Mouse (Mus musculus) gastrocnemius, postnatal 10 days (tissue): Measurements from ENCODE around the gene Rps10. TPM values are rescaled to one million over a fixed set of nuclear protein-coding genes. Genes with fewer than 3 reads are reported as not detected.
A peak's percentile ranks its signal among the peaks of the same experiment; 100 is the strongest.

Experiments used
- DNase-seq: peaks from one replicate; pipeline ENCODE4 v3.0.0; 2021; ENCODE audit warnings: mixed read lengths
- long read RNA-seq, 2 experiments: library from polyadenylated mRNA; stranded (forward); transcript quantifications; one replicate each; pipeline ENCODE4 v2.0.0; 2021
- total RNA-seq, 2 experiments: library from RNA; stranded (reverse); gene quantifications; 2 replicates each; pipeline ENCODE4 v1.2.3; 2021

Gene Rps10
- 100 to 1,000 TPM; 708 to 712 TPM for total RNA-seq
- long read RNA-seq, experiment 1, transcript Rps10-203 (6 exons, 887 nt): major isoform, 62 of 69 reads
- long read RNA-seq, experiment 1, partial matches to known transcripts: 2 of 69 reads
- long read RNA-seq, experiment 1, other reads (novel, unspliced or antisense): 1 of 69 reads
- long read RNA-seq, experiment 2, transcript Rps10-203 (6 exons, 887 nt): major isoform, 63 of 70 reads
- long read RNA-seq, experiment 2, partial matches to known transcripts: 1 of 70 reads
- long read RNA-seq, experiment 2, other reads (novel, unspliced or antisense): 2 of 70 reads

DNA sequence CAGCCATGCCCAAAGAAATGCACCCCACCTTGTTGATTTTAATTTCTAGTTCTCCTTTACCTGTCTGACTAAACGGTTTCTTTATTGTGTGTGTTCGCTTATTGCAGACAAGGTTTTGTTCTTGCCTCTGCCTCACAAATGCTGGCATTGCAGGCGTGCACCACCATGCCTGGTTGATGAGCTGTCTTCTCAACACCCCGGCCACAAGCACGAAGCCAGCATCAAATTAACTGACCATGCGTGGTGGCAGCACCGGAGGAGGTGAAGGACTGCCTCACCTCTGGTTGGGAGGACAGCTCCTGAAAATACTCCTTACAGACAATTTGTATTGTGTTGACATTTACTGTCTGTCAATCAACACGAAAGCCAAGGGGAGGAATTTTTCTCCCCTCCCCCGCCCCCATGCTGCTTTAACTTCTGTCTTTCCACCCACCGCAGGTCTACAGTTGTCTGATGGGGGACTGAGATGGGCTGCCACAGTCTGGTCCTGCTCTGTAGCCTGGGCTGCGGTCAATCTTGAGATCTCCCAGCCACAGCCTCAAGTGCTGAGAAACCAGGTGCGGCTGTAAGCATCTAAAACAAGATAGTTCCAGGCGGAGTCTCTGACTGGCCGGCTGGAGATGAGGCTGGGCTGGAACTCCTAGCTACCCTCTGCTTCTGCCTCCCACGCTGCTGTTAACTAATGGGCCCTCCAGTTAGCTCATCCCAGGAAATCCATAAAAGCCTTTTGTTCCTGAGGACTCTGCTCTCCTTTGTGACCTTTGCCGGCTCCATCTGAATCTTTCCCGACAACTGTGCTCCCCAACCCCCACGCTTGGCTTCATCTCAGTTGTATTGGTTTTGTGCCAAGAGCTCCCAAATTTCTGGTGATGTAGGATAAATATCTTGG lies at the start of gene Rps10:
Gene Rps10 (minus strand): TSS at position 538 of the 889 bp plus-strand sequence.
- no peak for DNase-seq

DNA sequence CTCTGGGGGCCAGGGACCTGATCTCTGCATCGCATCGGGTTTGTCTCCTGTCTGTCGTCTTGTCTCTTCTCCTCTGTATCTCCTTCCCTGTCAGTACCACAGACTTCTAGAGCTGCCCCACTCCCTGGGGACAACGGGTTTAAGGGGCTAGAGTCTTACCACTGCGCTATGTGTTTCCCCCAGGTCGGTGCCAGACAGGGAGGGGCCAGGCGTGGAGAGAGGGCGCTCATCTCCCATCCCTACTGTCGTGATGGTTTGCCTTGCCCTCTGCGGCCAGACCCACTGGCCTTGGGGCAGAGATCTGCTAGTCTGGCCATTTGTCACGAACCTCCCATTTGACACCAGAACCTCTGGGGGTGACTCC lies 49.1 kb upstream of the Rps10 start:
- DNase-seq: no peak

DNA sequence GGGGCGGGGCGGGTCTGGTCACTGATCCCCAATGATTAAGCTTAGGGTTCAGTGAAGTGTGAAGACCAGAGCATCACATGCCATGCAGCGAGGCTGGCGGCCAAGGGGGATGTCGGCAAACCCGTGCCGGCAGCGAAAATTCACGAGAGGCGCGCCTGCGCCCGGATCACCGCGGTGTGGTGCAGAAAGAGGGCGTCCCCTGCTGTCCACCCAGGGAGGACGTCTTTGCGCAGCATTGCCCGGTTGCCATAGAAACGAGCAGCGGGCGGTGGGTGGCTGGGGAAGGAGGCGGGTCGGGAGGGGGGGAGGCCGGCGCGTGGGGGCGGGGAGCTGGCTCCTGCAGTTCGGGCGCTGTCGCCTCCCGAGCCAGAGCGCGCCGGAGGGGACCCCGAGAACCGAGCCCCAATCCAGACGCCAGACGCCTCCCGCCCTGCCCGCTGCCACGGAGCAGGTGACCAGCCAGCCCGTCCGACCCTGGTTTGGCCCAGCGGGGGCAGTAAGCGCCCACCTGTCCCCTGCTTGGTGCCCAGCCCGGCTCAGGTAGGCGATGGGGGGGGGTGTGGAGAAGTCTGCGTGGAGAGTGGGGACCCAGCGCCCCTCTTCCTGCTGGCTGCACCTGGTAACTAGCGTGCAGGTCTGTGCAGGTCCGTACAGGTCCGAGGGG lies 48.5 kb upstream of the Rps10 start:
- DNase-seq: peak; percentile 53

DNA sequence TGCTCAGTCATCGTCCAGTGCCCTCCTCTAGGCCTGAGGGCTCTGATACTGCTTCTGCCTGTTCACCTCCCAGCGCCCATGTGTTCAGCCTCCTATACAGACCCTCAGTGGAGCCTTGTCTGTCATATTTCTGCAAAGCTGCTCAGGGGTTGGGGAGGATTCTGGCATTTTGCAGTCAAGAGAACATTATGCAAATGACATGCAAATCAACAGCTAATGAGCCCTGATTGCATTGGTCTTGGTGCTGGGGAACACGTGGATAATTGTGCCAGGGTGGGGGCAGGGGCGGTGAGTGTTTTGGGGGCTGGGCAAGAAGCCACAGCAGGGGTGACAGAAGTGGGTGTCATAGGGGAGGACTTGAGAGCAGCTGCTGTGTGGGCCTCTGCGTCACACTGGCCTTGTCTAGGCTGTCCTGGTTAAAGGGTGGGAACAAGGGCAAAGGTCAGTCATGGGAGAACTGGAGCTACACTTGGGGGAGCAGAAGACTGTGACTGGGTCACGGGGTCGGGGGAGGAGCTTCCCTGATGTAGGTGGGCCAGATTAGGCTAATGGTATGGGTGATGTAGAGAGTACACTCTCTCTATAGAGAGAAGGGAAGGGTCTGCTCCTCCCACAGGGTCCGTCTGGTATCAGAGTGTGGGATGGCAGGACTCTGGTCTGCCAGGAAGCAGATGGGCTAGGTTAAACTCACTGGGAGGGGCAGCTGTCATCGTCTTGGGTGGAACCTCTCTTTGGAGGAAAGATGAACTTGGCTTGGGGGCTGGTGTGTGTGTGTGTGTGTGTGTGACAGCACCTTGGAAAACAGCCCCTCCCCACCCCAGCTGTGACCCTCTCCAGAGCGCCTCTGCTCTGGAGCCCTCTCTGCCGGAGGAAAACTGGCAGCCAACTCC lies 42.7 kb upstream of the Rps10 start:
- no peak for DNase-seq

DNA sequence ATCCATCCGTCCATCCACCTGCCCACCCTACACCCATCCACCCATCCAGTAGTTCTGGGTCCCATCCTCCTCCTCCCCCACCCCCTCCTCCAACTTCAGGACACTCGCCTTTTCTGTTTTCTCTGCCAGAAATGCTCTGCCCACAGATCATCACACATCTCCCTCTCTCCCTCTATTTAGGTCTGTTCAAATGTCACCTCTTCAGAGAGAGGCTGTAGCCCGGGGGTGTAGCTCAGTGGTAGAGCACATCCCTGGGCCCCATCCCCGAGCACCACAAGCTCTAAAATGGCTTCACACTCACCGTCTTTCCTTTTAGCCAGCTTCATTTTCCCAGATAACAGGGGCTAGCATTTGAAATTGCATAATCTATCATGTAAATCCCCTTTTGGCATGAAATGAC lies 41.3 kb upstream of the Rps10 start:
- no peak for DNase-seq

DNA sequence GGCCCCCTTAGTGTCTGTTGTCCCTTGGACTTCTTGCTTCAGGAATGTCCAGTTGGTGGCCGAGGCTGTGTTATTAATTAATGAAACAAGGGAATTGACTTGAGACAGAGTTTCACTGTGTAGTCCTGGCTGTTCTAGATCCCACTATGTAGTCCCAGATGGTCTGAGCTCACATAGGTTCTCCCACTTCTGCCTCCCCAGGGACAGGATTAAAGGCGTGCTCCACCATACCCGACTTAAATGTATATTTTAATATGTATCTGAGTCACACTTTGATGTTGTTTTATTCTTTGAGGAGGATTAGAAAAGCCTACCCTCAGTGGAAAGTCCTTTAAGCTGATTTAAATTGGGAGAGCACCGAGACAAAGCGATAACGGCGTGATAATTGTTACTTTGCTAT lies 39.8 kb upstream of the Rps10 start:
- DNase-seq: no peak

DNA sequence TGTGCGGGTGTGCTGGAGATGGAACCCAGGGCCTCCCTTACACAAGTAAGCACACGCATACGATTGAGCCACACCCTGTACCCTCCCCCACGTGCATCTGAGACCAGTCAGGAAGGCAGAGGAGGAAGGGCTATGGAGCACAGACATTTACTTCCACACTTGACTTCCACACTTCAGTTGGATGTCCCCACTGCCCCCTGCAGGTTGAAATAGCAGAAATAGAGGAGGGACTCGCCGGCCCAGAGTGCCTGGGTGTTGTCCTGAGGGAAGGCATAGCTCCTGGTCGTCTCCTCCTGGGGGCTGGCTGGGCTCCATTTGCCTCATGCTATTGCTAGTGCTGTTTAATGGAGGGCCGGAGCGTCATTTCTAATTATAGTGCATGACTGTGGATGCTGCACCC lies 39.0 kb upstream of the Rps10 start:
- DNase-seq: no peak

DNA sequence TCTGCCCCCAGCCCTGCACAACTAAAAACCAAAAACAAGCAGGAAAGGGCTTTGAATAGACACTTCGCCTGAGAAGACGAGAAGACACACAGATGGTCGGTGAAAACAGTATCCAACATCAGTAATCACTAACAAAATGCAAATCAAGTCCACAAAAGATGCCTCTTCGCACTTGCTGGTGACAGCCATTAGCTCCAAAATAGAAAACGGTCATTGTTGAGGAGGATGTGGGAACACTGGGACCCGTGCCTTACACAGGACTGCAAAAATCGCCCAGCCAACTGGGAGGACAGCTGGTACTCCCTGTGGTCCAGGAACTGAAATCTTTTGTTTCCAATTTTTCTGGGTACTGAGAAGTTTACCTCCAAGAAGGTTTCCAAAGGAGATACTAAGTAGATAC lies 37.5 kb upstream of the Rps10 start:
- no peak for DNase-seq

DNA sequence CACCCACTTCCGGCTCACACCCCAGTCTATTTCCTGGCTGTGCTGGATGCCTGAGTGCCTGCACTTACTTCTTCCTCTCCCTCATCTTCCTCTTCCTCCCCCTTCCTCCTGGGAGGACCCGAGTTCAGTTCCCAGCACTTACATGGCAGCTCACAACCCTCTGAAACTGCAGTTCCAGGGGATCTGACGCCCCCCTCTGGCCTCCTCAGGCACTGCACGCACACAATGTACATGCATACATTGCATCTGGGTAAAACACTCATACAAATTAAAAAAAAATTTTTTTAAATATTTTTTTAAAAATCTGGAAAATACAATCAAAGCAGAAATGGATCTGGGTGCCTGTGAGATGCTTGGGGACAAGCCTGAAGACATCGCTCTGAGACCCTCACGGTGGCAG lies 35.3 kb upstream of the Rps10 start:
- no peak for DNase-seq

DNA sequence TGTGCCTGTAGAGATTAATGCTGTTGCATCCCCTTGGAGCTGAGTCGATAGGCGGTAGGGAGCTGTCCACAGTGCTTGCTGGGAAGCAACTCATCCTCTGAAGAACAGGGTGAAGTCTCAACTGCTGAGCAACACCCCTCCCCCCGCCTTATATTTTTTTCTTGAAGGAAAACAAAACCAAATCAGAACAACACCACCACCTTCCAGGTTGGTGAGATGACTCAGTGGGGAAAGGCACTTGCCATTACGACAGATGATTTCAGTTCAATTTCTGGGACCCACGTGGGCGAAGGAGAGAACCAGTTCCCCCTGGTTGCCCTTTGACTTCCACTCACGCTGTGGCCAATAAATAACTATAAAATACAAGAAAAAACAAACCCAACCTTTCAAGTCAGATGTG lies 22.3 kb upstream of the Rps10 start:
- no peak for DNase-seq

DNA sequence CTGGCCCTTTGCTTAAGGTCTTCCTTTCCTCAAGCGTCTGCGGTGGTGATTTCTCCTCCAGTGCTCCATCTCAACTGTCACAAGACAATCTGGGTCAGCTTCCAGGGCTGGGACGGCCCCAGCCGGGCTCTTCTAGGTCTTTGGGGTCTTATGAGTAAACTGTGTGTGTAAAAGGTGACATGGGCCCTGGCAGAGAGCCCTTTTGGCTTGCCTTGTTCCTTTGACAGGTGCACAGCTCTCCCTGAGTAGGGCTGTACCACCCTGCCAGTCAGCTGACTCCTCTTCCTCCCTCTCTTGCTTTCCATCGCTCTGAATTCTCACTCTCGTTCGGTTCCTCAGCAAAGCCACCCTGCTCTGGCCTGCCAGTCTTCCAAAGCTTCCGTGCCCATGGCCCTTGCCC lies 20.7 kb upstream of the Rps10 start:
- DNase-seq: no peak

DNA sequence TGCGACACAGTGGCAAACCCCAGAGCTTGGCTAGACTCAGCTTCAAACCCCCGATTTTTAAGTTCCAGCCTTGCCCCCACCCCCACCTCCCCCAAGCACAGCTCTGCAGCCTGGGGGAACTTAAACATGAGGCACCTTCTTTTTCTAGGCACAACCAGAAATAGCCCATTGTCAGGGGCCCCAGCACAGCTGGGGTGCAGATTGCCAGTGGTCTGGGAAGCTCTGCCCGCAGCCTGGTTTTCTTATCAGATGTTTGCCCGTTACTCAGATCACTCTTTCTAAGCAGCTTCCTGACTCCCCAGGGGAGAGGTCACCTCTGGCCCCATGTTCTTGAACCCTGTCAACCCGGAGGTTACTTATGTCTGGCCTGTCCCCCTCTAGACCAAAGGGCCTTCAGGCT lies 19.9 kb upstream of the Rps10 start:
- no peak for DNase-seq

DNA sequence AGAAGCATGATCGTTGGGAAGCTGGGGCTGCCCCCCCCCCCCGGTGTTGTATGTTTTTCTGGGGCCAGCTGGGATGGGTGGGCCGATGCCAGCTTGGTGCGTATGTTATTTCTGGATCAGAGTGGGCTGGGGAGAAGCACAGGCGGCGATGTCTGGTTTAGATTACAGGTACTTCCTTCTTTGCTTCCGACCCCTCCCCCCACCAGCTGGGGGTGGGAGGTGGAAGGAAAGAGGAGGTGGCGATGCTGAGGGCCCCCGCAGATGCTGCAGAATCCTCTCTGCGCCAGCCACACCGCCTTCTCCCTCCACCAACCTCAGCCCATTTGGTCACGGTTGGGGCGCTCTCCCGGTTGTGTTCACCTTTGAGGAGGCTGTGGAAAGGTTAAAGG lies 19.5 kb upstream of the Rps10 start:
- no peak for DNase-seq

DNA sequence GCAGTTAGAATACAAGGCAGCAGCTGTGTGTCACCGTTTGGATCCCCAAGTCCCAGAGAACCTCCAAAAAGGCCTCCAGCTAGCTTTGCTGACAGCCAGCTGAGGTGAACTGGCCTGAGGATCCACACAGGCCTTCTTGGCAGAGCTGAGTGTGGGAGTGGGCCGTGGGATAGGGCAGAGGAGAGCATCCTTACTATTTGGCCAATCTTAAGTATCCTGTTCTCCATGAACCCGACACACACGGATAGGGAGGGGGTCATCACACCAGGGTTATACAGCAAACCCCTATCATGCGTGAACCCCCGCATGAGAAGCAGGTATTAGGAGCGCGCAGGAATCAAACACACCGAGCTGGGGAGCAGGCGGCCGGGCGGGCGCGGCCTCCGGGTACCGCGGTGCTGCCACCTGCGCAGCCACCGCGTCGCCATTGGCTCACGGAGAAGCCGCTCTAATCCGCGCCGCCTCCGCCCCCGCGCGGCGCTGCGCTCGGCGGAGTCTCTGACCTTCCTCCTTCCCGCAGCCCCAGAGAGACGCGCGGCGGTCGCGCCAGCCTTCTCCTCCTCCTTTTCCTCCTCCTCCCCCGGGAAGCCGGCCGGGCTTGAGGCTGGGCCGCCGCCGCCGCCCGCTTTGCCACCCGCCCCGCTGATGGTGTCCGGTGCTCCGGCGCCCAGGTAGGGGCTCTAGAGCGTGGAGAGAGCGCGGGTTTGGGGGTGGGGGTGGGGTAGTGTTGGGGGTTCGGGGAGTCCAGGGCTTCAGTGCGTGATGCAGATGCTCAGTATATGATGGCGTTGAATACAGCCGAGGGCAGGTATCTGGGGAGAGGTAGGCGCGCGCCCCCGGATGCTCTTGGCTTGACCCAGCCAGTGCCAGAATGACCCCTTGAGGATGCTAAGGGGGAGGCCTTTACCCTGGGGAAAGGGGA lies 18.9 kb upstream of the Rps10 start, which contains the start of gene Pacsin1:
Gene Pacsin1 (plus strand): TSS at position 421 of the 922 bp plus-strand sequence.
- peak; percentile 25 for DNase-seq

DNA sequence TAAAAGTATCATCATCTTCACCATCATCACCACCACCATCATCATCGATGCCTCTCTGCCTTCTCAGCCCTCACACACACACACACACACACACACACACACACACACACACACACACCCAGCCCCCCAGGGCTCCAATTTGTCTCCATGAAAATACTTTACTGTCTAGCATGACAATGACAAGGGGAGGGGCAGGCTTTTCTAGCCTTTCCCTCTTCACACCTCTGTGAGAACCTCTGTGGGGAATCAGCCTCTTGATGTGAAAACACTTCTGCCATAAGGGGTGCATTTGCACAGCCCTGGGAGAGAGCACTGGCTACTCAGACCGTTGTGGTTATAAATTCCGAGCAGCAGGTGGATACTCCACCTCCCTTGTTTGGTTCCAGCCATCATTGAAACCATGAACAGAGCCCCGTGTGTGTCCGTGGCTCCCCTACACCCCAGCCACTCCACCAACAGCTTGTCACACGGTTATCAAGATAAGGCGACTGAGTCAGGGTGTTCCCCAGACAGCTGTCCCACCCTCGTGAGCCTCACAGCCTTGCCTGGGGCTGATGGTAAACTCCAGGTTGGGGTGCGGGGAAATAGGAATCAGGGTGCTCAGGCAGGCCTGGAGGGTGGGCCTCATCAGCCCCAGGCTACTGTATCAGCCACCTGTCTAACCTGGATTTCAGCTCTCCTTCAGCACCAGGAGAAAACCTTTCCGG lies 16.9 kb upstream of the Rps10 start:
- DNase-seq: no peak

DNA sequence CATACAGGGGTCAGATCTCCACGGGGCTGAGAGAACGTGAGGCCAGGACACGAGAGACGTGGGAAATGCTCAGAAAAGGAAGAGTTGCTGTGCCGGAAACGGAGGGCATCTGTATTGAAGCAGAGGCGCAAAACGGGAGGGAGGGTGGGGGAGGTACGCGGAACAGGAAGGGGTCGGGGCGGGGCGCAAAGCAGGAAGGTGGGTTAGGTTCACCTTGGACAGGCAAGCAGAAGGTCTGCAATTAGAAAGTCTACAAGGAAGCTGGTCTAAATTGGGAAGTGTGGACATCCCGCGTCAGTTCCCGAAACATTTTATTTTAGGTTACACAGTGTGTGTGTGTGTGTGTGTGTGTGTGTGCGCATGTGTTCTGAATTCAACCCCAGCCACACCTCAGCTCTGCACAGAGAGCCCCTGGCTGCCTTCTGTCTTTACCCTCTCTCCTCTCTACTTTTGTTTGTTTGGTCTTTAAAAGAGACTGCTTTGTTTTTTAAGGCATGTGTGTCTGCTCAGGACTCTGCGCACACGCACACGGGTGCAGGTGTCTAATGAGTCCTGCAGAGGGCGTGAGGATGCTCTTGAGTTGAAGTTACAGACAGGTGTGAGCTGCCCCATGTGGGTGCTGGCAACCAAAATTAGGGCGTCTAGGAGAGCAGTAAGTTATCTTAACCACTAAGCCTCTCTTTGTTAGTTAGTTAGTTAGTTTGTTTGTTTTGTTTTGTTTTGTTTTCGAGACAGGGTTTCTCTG lies 15.7 kb upstream of the Rps10 start:
- DNase-seq: no peak

DNA sequence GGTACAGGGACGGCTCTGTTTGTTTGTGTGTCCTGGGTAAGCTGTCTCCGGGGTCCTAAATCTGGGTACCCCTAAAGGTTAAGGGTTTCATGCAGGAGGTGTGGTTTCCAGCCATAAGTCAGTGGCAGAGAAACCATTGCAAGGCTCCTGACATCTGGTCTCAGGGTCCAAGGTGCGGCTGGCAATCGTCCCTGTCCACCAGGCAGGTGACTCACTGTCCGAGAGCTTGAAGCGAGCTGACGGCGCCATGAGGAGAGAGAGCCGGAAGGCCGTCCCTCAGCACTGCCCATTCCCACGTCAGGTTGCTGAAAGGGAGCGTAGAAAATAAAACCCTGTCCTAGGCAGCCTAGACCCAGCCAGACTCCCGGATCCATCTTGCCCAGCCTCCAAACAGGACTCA lies 14.1 kb upstream of the Rps10 start:
- DNase-seq: no peak

DNA sequence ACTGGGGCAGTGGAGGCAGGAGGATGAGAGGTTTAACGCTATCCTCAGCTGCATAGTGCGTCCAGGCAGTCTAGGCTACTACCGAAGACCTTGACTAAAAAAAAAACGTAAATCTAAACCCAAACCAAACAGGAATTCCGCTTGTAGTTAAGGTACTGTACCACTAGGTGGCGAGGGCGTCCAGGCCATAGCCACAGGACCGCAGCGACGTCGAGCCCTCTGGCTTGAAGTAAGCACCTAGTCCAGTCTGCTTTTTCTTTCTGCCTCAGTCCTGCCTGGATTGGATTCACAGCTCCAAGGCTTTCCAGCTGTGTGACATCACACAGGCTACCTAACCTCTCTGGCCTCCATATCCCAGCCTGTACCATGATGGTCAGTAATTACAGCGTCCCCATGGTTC lies 13.7 kb upstream of the Rps10 start:
- peak; percentile 43 for DNase-seq

DNA sequence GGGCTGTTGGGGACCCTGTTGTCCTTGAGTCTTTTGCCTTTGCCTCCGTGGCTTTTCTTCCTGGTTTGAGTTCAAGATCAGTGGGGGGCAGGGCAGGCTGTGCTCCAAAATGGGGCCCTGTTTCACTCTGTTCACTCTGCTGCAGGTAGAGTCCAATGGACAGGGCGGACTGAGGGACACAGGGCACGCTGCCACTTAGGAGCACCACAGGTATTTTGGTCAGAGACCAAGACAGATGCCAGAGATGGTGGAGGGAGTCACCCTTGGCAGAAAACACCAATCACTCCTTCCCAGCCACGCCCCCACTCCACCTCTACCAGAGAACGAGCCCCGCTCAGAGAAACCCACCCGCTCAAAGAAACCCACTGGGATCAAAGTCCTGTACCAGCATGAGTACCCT lies 9.3 kb upstream of the Rps10 start:
- no peak for DNase-seq

DNA sequence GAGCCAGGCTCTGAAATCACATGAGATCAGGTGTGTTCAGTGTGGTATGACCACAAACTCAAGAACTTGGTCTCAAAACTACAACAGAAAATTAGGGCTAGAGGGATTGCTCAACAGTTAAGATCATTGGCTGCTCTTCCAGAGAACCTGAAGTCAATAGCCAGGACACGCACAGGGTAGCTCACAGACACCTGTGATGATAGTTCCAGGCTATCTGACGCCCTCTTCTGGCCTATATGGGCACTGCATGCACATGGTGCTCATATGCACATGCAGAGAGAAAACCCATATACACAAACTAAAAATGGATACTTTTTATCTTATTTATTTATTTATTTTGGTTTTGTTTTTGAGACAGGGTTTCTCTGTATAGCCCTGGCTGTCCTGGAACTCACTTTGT lies 8.1 kb upstream of the Rps10 start:
- DNase-seq: no peak
